Mouse (Mus musculus): ENCODE results near the gene Entpd6.

Gene Entpd6

GRCm38 (mm10) chr2:150748854-150749253 lies at the start of gene Entpd6:
Entpd6 (plus strand) TSS chr2:150749042.
- DNase-seq (ENCODE audit: low read depth, low spot score) = peak; percentile 96

GRCm38 (mm10) chr2:150712167-150712674 lies 36.6 kb upstream of the Entpd6 start:
- no peak for DNase-seq (ENCODE audit: low read depth, low spot score)

GRCm38 (mm10) chr2:150735756-150736576 lies 12.9 kb upstream of the Entpd6 start:
- DNase-seq (ENCODE audit: low read depth, low spot score) = no peak

GRCm38 (mm10) chr2:150737881-150738280 lies 11.0 kb upstream of the Entpd6 start:
- DNase-seq (ENCODE audit: low read depth, low spot score) = no peak

- no peak for DNase-seq (ENCODE audit: low read depth, low spot score)
Observed at GRCm38 (mm10) chr2:150740145-150740841, 8.5 kb upstream of the Entpd6 start.

GRCm38 (mm10) chr2:150741405-150741804 lies 7.4 kb upstream of the Entpd6 start:
- no peak for DNase-seq (ENCODE audit: low read depth, low spot score)

- no peak for DNase-seq (ENCODE audit: low read depth, low spot score)
Observed at GRCm38 (mm10) chr2:150745016-150745415, 3.8 kb upstream of the Entpd6 start.

- no peak for DNase-seq (ENCODE audit: low read depth, low spot score)
Observed at GRCm38 (mm10) chr2:150749283-150749682, 441 bp downstream of the Entpd6 start.

- no peak for DNase-seq (ENCODE audit: low read depth, low spot score)
Observed at GRCm38 (mm10) chr2:150750129-150750979, 1.5 kb downstream of the Entpd6 start.

- no peak for DNase-seq (ENCODE audit: low read depth, low spot score)
Observed at GRCm38 (mm10) chr2:150755016-150755415, 6.2 kb downstream of the Entpd6 start.

- DNase-seq (ENCODE audit: low read depth, low spot score) = no peak
Observed at GRCm38 (mm10) chr2:150761476-150761875, 12.6 kb downstream of the Entpd6 start.

GRCm38 (mm10) chr2:150765619-150766018 lies 16.8 kb downstream of the Entpd6 start:
- DNase-seq (ENCODE audit: low read depth, low spot score) = no peak

- no peak for DNase-seq (ENCODE audit: low read depth, low spot score)
Observed at GRCm38 (mm10) chr2:150766083-150766862, 17.4 kb downstream of the Entpd6 start.

- no peak for DNase-seq (ENCODE audit: low read depth, low spot score)
Observed at GRCm38 (mm10) chr2:150768678-150769077, 19.8 kb downstream of the Entpd6 start.

- no peak for DNase-seq (ENCODE audit: low read depth, low spot score)
Observed at GRCm38 (mm10) chr2:150770747-150771146, 21.9 kb downstream of the Entpd6 start.

- no peak for DNase-seq (ENCODE audit: low read depth, low spot score)
Observed at GRCm38 (mm10) chr2:150771169-150771568, 22.3 kb downstream of the Entpd6 start.

GRCm38 (mm10) chr2:150771996-150772395 lies 23.2 kb downstream of the Entpd6 start:
- no peak for DNase-seq (ENCODE audit: low read depth, low spot score)

GRCm38 (mm10) chr2:150772466-150773119 lies 23.8 kb downstream of the Entpd6 start:
- no peak for DNase-seq (ENCODE audit: low read depth, low spot score)

- no peak for DNase-seq (ENCODE audit: low read depth, low spot score)
Observed at GRCm38 (mm10) chr2:150782801-150783200, 34.0 kb downstream of the Entpd6 start.
